Mouse (Mus musculus): ENCODE measurements around the gene L3mbtl4.

DNA sequence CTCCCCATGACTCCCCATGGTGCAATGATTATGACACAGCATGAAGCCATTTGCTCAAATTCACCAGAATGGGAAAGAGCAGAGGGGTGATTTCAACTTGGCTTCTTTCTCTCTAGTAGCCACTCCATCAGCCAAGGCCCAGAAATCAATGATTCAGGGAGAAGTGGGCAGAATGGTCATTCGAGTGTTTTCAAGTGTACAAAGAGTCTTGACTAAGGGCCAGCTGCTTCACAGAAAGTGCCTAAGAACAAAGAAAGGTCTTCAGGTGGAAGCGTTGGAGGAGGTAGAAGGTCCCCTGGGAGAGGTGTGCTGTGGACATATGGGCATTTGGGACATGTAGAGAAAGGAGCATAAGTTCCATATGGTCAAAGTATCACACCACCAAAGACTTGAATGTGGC lies 33.4 kb upstream of the L3mbtl4 start:
- TF ChIP-seq POLR2A (IDR thresholded peaks at IDR 0.05; ENCODE audit: low read depth, low read length) (no peak), JUN (IDR thresholded peaks at IDR 0.05; ENCODE audit: insufficient read depth, low read depth, low read length) (no peak), USF1 (IDR thresholded peaks at IDR 0.05; ENCODE audit: low read depth, low read length) (no peak), CTCF (conservative IDR thresholded peaks at IDR 0.05 in 1 of 2, IDR thresholded peaks at IDR 0.05 in 1 of 2; ENCODE audit: low read depth in 2 of 2, low read length in 2 of 2) (no peak)
